Mouse (Mus musculus) megakaryocyte, embryonic 14.5 days (primary cell): Measurements from ENCODE around the gene Artn.

Source experiments
- FLI1 ChIP-seq: IDR thresholded peaks from 2 replicates; pipeline ENCODE4 v1.6.1; 2012; ENCODE audit warnings: low read length, inconsistent platforms, mixed read lengths
- GATA1 ChIP-seq: IDR thresholded peaks from 3 replicates; pipeline ENCODE4 v1.6.1; 2012; ENCODE audit warnings: mixed read lengths, low read length, inconsistent platforms, borderline replicate concordance

DNA sequence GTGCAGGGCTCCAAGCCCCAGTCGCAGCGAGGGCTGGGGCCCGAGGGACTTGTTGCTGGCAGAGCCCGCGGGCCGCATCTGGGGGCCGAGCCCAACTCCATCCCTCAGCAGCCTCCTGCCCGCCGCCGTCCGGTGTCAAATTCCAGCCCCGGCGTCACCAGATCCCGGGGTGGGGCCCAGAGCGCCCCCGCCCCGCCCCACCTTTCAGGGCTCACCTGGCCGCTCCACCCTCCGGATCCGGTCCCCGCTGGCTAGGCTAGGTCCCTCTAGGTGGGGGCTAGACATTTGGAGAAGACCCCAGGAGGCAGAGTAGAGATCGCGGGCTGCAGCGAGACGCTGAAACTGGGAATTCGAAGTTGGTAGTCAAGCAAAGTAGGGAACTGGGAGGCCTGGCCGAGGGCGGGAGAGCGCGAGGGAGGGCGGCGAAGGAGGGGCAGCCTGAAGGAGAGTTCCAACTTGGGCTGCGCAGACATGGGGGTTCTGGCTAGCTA lies at the start of gene Artn:
- no peak for TF ChIP-seq GATA1
- no peak for TF ChIP-seq FLI1
